Mouse (Mus musculus): ENCODE results near the gene 4930442H23Rik.

DNA sequence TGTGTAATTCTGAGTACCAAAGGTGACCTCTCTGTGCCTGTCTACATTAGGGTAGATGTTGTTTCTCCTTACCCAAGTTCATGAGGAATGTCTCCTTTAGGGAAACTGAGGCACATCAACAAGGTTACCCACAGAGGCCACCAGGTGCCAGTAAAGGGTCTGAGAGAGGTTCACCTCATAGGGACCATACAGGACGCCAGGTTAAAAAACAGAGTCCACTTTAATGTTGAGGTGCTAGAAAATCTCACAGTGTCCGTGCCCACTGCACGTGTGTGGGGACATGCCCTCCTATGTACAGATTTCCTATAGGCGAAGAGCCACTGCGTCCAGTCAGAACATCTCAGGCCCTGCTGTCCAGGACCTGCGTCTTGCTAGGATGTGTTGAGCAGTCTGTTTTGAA is 15.3 kb upstream of the 4930442H23Rik start:
- TF ChIP-seq CTCF (IDR thresholded peaks at IDR 0.05; ENCODE audit: insufficient read depth, low read depth, low read length): no peak
- TF ChIP-seq POLR2A (IDR thresholded peaks at IDR 0.05; ENCODE audit: insufficient read depth, low read depth, low read length): no peak

Data from olfactory bulb, adult 2 months (tissue).